Mouse (Mus musculus): ENCODE measurements around the gene Duox2. TPM values are rescaled to one million over a fixed set of nuclear protein-coding genes. Genes with fewer than 3 reads are reported as not detected.

Gene Duox2
- polyA plus RNA-seq, 1 experiment from 2014 or later = 0.03 TPM

- peak overlapping the region; percentile 58 for H3K4me3 ChIP-seq
- WGBS = 5% methylated on average over 26 of the region's 26 CpGs
- peak overlapping the region; percentile 86 for H3K27ac ChIP-seq (replicated peaks)
- H3K4me1 ChIP-seq = peaks cover 13% of the 10 kb centered on the region
- H3K36me3 ChIP-seq = no peaks in the 10 kb centered on the region
- H3K4me2 ChIP-seq (replicated peaks) = peak overlapping the region; percentile 64
- H3K27me3 ChIP-seq = no peaks in the 10 kb centered on the region
- ATAC-seq (replicated peaks) = peak; percentile 47
- no peaks in the 10 kb centered on the region for H3K9me3 ChIP-seq
- H3K9ac ChIP-seq (replicated peaks) = peak overlapping the region; percentile 48
These were observed 64.3 kb downstream of the Duox2 start for GRCm38 (mm10) chr2:122233759-122234557.

GRCm38 (mm10) chr2:122233341-122233740, 64.9 kb downstream of the Duox2 start:
- Histone ChIP-seq H3K36me3 (no peaks in the 10 kb centered on the region), H3K27me3 (no peaks in the 10 kb centered on the region), H3K27ac (replicated peaks) (no peak overlapping the region), H3K4me1 (peaks cover 13% of the 10 kb centered on the region), H3K9me3 (no peaks in the 10 kb centered on the region), H3K9ac (replicated peaks) (no peak overlapping the region), H3K4me3 (peak overlapping the region; percentile 58; the same call in 1 of the 2 replicates), H3K4me2 (replicated peaks) (peak overlapping the region; percentile 64)
- no peak; the same call in 1 of the 2 replicates for ATAC-seq (replicated peaks)
- 56% methylated on average over 5 of the region's 5 CpGs for WGBS

GRCm38 (mm10) chr2:122231616-122232015, 66.6 kb downstream of the Duox2 start:
- H3K36me3 ChIP-seq = no peaks in the 10 kb centered on the region
- no peak for ATAC-seq (replicated peaks)
- H3K27me3 ChIP-seq = no peaks in the 10 kb centered on the region
- no peak overlapping the region for H3K9ac ChIP-seq (replicated peaks)
- no peaks in the 10 kb centered on the region for H3K9me3 ChIP-seq
- peaks cover 13% of the 10 kb centered on the region for H3K4me1 ChIP-seq
- H3K4me2 ChIP-seq (replicated peaks) = no peak overlapping the region
- 80% methylated on average over 9 of the region's 9 CpGs for WGBS
- H3K27ac ChIP-seq (replicated peaks) = no peak overlapping the region
- no peak overlapping the region for H3K4me3 ChIP-seq

- no peak for ATAC-seq (replicated peaks)
- H3K9ac ChIP-seq (replicated peaks) = no peak overlapping the region
- peaks cover 10% of the 10 kb centered on the region for H3K4me1 ChIP-seq
- no peaks in the 10 kb centered on the region for H3K9me3 ChIP-seq
- H3K4me3 ChIP-seq = no peak overlapping the region
- no peak overlapping the region for H3K27ac ChIP-seq (replicated peaks)
- no peaks in the 10 kb centered on the region for H3K36me3 ChIP-seq
- H3K27me3 ChIP-seq = no peaks in the 10 kb centered on the region
- H3K4me2 ChIP-seq (replicated peaks) = no peak overlapping the region
- WGBS = 91% methylated on average over 6 of the region's 6 CpGs
These were observed 67.9 kb downstream of the Duox2 start for GRCm38 (mm10) chr2:122230395-122230794.

Other genes starting within 250 kb of the Duox2 start
- 8.4 and 9.9 TPM in 2 replicates for gene Spg11, start 180.1 kb downstream of the Duox2 start, polyA plus RNA-seq (2015; fragmentation: Nextera tagmentation; extraction: Ambion mirVana)
- gene B2m, start 150.8 kb downstream of the Duox2 start, polyA plus RNA-seq (2015; fragmentation: Nextera tagmentation; extraction: Ambion mirVana) = 67.0 and 71.9 TPM in 2 replicates
- not detected in 2 replicates for gene Trim69, start 137.7 kb downstream of the Duox2 start, polyA plus RNA-seq (2015; fragmentation: Nextera tagmentation; extraction: Ambion mirVana)
- gene Patl2, start 112.3 kb downstream of the Duox2 start, polyA plus RNA-seq (2015; fragmentation: Nextera tagmentation; extraction: Ambion mirVana) = not detected in 2 replicates
- not detected in 2 replicates for gene Terb2, start 112.2 kb downstream of the Duox2 start, polyA plus RNA-seq (2015; fragmentation: Nextera tagmentation; extraction: Ambion mirVana)
- 16.0 and 16.2 TPM in 2 replicates for gene Sord, start 63.7 kb downstream of the Duox2 start, polyA plus RNA-seq (2015; fragmentation: Nextera tagmentation; extraction: Ambion mirVana)
- gene Duoxa2, start 451 bp upstream of the Duox2 start, polyA plus RNA-seq (2015; fragmentation: Nextera tagmentation; extraction: Ambion mirVana) = 0.13 TPM in 1 of 2 replicates, not detected in the other
- gene Duoxa1, start 15.3 kb upstream of the Duox2 start, polyA plus RNA-seq (2015; fragmentation: Nextera tagmentation; extraction: Ambion mirVana) = not detected in 2 replicates
- 0.04 and 0.06 TPM in 2 replicates for gene Duox1, start 17.2 kb upstream of the Duox2 start, polyA plus RNA-seq (2015; fragmentation: Nextera tagmentation; extraction: Ambion mirVana)
- gene Shf, start 70.7 kb upstream of the Duox2 start, polyA plus RNA-seq (2015; fragmentation: Nextera tagmentation; extraction: Ambion mirVana) = 10.3 and 11.0 TPM in 2 replicates
- not detected in 2 replicates for gene Slc28a2, start 128.0 kb upstream of the Duox2 start, polyA plus RNA-seq (2015; fragmentation: Nextera tagmentation; extraction: Ambion mirVana)
- gene Gm14085, start 186.5 kb upstream of the Duox2 start, polyA plus RNA-seq (2015; fragmentation: Nextera tagmentation; extraction: Ambion mirVana) = not detected in 2 replicates